Mouse (Mus musculus): ENCODE measurements at regions not wholly inside any gene's neighbourhood (a gene's known extent, or its start where the extent isn't known, plus 50 kb on each side); places are given as distances from the start of the nearest gene placed in this dataset.

DNA sequence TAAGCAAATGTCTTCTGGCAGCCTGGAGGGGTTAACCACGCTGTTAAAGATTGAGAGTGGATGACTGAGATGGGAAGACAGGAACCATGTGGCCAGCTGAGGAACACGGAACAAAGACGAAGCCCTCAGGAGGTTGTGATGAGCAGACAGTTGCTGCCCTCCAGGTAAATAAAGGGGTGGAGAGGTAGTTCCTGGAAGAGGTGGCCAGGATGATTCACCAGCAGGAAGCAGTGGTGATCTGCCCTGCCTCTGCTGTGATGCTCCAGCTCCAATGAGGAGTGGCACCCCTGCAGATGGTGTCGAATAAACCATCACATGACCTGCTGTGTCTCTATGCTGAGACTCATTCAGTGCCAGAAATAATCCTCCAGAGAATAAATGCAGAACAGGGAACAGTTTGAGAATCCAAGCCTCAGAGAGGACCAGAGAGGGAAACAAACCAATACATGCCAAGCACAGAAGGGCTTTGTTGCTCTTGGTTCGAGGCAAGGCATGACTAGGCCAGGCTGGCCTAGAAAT is 74.7 kb upstream of the Glrp1 start:
- TF ChIP-seq EP300 (IDR thresholded peaks at IDR 0.05; ENCODE audit: low read depth) (no peak), CTCF (IDR thresholded peaks at IDR 0.05; ENCODE audit: low read depth) (no peak)
